Mouse (Mus musculus) lung, adult 2 months (tissue): ENCODE data around the gene Myt1.

Source experiments
- CTCF ChIP-seq: fragments of 200-500 bp; IDR thresholded peaks from 2 replicates; pipeline ENCODE4 v1.5.1; 2011; ENCODE audit warnings: mild to moderate bottlenecking, low read length, control low read depth; ENCODE audit not compliant: insufficient read depth
- POLR2A ChIP-seq: fragments of 200-500 bp; IDR thresholded peaks from 2 replicates; pipeline ENCODE4 v1.6.1; 2011; ENCODE audit warnings: low read depth, mild to moderate bottlenecking, control low read depth, low read length, borderline replicate concordance; ENCODE audit errors: extremely low read depth

DNA sequence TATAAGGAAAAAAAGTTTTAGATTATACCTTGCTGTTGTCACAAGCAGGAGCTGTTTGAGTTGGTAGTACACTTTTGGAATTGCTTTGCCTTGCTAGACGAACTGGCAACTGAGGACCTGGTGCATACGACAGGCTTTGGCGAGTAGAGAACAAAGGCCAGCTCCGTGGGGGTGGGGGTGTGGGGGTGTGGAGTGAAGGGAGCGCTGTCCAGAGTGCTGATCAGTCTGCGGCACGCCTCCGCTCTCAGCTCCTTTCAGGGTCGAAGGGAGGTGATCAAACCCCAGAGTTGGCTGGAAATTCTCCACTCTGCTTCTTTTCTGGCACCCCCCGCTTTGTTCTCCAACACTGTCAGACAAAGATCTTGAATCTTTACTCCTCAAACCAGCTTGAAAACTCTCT, 1.5 kb downstream of the Myt1 start:
- no peak for TF ChIP-seq POLR2A
- TF ChIP-seq CTCF, result no peak
